Mouse (Mus musculus) hindbrain, embryonic 12.5 days (tissue): ENCODE measurements around the gene Ebf3. TPM values are rescaled to one million over a fixed set of nuclear protein-coding genes. Genes with fewer than 3 reads are reported as not detected.
A peak's percentile ranks its signal among the peaks of the same experiment; 100 is the strongest.

Experiments used
- ATAC-seq: fragments of 200-750 bp; cut with Nextera tagmentation; 2 replicates; pipeline ENCODE4 v1.8.0; 2017; ENCODE audit warnings: moderate TSS enrichment; ENCODE audit not compliant: low FRiP score
- H3K27ac ChIP-seq: fragments of 300-500 bp; sonication (generic); 2 replicates; pipeline ENCODE4 v1.5.1; 2016; ENCODE audit warnings: mild to moderate bottlenecking
- H3K27me3 ChIP-seq: fragments of 300-500 bp; sonication (generic); 2 replicates; pipeline ENCODE4 v1.6.1; 2016; ENCODE audit warnings: mild to moderate bottlenecking
- H3K36me3 ChIP-seq: fragments of 300-500 bp; sonication (generic); 2 replicates; pipeline ENCODE4 v1.6.1; 2016; ENCODE audit warnings: mild to moderate bottlenecking
- H3K4me1 ChIP-seq: fragments of 300-500 bp; sonication (generic); 2 replicates; pipeline ENCODE4 v1.6.1; 2016
- H3K4me2 ChIP-seq: fragments of 300-500 bp; sonication (generic); replicated peaks from 2 replicates; pipeline ENCODE4 v1.6.1; 2016; ENCODE audit warnings: mild to moderate bottlenecking
- H3K4me3 ChIP-seq: fragments of 300-500 bp; sonication (generic); 2 replicates; pipeline ENCODE4 v1.5.1; 2016; ENCODE audit warnings: mild to moderate bottlenecking
- H3K9ac ChIP-seq: fragments of 300-500 bp; sonication (generic); 2 replicates; pipeline ENCODE4 v1.6.1; 2016; ENCODE audit warnings: mild to moderate bottlenecking, moderate library complexity
- H3K9me3 ChIP-seq: fragments of 300-500 bp; sonication (generic); replicated peaks from 2 replicates; pipeline ENCODE4 v1.6.1; 2016; ENCODE audit warnings: mild to moderate bottlenecking
- WGBS: fragments of 180-500 bp; shearing (Covaris S2); methylation state at CpG from one replicate; pipeline ENCODE4 v1.1.7; 2016; 5-methylcytosine and 5-hydroxymethylcytosine counted together
- polyA plus RNA-seq: library from polyadenylated mRNA; unstranded; fragments of >200 nt; fragmentation: Nextera tagmentation; extraction: Ambion mirVana; gene quantifications from 2 replicates; pipeline ENCODE4 v1.2.1, GENCODE M21; 2016

The Ebf3 gene
- 23.0 and 23.4 TPM in 2 replicates for polyA plus RNA-seq

DNA sequence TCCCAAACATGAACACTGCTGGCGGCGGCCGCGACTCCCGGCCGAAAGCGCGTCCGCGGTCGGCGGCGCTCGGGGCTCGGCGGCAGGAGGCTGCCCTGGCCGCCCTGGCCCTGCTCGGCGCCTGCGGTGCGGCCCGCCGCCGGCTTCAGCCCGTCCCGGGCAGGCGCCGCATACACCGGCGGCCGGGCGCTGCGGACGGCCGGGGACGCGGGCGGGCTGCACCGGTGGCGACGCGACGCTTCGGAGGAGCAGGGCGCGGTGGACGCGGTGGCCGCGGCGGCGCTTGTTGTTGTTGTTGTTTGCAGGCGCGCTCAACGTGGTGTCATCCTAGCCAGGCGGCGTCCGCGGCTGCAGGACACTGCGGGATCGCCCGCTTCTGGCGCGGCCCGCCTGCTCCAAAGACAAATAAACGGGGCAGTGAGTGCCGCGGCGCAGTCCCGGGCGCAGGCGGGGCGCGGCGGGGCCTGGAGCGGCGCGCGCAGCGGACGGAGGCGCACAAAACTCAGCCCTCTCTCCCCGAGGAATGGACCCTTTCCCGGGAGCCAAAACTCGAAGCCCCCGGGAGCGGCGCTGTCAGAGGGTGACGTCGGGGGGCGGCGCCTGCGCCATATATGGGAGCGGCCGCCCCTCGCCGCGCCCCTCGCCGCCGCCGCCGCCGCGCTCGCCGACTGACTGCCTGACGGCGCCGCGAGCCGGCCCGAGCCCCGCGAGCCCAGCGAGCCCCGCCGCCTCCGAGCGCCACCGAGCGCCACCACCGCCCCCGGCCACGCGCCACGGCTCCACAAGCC lies at the start of gene Ebf3:
Ebf3 (minus strand) TSS at position 542 of the 788 bp plus-strand sequence.
- under 1% methylated on average over 80 of the region's 127 CpGs for WGBS
- Histone ChIP-seq H3K4me1 (peaks cover 59% of the 10 kb centered on the region), H3K27ac (peak within 1 kb of the TSS; percentile 99), H3K9me3 (no peaks in the 10 kb centered on the region), H3K36me3 (0 out of 2 replicates have a peak, but pooled peaks cover 3% of the 10 kb centered on the region), H3K9ac (peak within 1 kb of the TSS; percentile 97), H3K4me2 (peak within 1 kb of the TSS; percentile 89), H3K4me3 (peak within 1 kb of the TSS; percentile 91), H3K27me3 (peaks cover 40% of the 10 kb centered on the region)
- ATAC-seq = peak; percentile 75

DNA sequence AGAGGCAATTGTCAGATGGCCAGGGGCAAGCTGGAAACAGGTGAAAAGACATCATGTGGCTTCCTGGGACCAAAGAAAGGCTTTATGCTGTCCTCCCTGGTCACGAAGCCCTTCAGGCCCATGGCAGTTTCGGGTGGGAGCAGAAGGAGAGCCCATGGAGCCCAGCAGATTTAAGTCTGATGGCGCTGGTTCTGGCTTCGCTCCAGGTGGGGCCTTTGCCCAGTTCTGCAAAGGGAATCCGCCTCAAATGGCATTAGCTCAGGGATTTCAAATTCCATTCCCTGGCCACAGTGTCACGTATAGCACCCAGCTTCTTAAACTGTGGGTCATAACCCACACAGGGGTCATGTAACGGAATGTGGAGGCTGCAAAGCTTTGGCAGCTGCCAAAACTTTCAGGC lies 32.6 kb upstream of the Ebf3 start:
- no peaks in the 10 kb centered on the region for H3K27me3 ChIP-seq
- H3K4me2 ChIP-seq = no peak overlapping the region
- no peaks in the 10 kb centered on the region for H3K9me3 ChIP-seq
- no peaks in the 10 kb centered on the region for H3K36me3 ChIP-seq
- no peaks in the 10 kb centered on the region for H3K4me1 ChIP-seq
- no peak overlapping the region for H3K9ac ChIP-seq
- WGBS = 79% methylated on average over 7 of the region's 7 CpGs
- H3K27ac ChIP-seq = no peak overlapping the region
- no peak for ATAC-seq
- H3K4me3 ChIP-seq = no peak overlapping the region

DNA sequence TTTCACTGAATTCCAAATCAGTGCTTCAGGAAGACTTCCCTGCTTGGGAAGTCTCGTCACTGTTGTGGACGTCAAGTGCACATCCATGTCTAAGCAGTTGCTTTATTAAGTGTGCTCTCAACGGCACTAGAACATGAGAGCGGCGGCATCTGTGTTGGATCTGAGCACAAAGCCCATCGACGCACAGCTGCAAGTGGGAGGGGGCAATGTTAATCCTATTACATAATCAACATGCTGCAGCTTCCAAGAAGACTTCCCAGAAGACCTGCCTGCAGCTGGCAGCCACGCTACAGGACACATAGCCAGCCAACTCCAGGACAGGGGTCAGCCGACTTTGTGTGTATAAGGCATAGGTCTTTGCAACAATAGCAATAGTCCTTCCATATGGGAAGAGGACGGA lies 31.8 kb upstream of the Ebf3 start:
- Histone ChIP-seq H3K9me3 (no peaks in the 10 kb centered on the region), H3K9ac (no peak overlapping the region), H3K27me3 (no peaks in the 10 kb centered on the region), H3K4me1 (no peaks in the 10 kb centered on the region), H3K36me3 (no peaks in the 10 kb centered on the region), H3K4me3 (no peak overlapping the region), H3K27ac (no peak overlapping the region), H3K4me2 (no peak overlapping the region)
- 73% methylated on average over 10 of the region's 10 CpGs for WGBS
- no peak for ATAC-seq

DNA sequence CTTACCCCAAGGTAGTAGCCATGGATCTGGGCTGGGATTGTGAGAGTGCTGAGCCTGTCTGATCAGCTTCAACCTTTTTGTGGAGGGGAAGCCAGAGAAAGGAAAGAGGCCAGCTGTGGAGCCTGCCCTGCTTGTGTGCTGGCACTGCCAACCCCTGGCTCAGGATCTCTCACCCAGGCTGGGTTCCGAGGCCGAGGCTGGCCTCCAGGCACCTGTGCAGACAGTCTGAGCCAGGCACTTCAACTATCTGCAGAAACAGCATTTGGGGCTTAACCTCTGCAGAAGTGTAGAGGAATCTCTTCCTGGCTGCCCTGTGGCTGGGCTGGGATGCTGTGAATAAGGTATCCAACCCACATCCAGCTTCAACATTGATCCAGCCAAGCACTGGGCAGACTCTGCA lies 19.7 kb upstream of the Ebf3 start:
- Histone ChIP-seq H3K27me3 (peaks cover 8% of the 10 kb centered on the region; the same call in 1 of the 2 replicates), H3K4me1 (no peaks in the 10 kb centered on the region), H3K9ac (no peak overlapping the region), H3K4me3 (no peak overlapping the region), H3K4me2 (no peak overlapping the region), H3K9me3 (no peaks in the 10 kb centered on the region), H3K27ac (no peak overlapping the region), H3K36me3 (no peaks in the 10 kb centered on the region)
- 83% methylated on average over 2 of the region's 2 CpGs for WGBS
- ATAC-seq = no peak

DNA sequence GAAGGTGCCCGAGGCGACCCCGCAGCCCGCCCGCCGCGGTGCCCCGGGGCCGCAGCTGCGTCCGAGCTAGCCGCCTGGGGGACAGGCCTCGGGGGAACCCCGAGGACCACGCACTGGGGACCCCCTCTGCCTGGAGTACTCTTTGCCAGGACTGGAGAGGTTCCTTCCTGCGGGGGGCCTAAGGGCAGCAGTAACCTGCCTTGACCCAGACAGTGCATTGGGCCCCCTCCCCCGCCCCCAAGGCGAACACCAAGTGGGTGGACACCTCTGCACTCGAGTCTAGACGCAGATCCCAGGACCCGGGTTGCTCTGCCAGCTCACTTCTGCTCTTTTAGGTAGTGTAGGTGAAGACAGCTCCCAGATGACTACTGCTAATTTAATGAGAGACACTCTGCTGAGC lies 8.7 kb upstream of the Ebf3 start:
- H3K36me3 ChIP-seq = no peaks in the 10 kb centered on the region
- peak overlapping the region; percentile 83 for H3K4me2 ChIP-seq
- H3K4me1 ChIP-seq = peaks cover 46% of the 10 kb centered on the region
- WGBS = 2% methylated on average over 21 of the region's 21 CpGs
- ATAC-seq = no peak
- no peak overlapping the region for H3K27ac ChIP-seq
- H3K27me3 ChIP-seq = peaks cover 75% of the 10 kb centered on the region
- no peaks in the 10 kb centered on the region for H3K9me3 ChIP-seq
- H3K4me3 ChIP-seq = peak overlapping the region; percentile 54
- H3K9ac ChIP-seq = peak overlapping the region; percentile 68

DNA sequence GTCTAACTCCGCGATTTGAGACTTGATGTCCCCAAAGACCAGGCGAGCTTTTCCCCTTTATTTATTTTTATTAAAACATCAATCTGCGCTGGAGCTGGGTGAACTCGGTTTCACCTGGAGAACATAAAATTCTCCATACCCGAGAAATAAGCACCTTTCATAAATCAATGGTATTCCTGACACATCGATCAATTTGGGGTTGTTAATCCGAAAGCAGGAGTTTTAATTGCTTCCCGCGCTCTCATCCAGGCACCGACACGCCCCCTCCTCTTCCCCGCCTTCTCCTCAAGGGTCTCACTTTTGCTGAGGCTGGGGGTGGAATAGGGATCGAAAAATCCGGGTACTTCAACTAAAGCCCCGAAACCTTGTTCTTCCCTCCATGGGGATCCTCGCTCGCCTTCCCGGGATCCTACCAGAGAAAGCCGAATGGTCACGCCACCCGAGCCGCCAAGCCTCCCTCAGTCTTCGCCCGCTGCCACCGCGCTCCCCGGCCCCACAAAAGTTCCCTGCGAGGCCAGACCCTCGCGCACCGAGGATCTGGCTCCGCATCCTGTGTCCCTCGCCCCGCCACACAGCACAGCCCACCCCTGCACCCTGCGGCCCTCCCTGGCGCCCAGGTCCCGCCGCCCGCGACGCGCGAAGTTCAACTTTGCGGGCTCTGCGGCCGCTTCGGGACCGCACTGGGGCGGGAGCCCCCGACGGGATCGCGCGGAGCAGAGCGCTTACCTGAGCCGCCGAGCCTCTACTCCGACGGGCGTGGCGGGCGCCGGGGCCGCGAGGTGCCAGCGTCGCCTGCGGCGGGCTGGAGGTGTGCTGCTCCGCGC lies 7.9 kb upstream of the Ebf3 start:
- peaks cover 53% of the 10 kb centered on the region for H3K4me1 ChIP-seq
- no peaks in the 10 kb centered on the region for H3K36me3 ChIP-seq
- ATAC-seq = no peak
- peak overlapping the region; percentile 54 for H3K4me3 ChIP-seq
- H3K27ac ChIP-seq = peak overlapping the region; percentile 17; the same call in 1 of the 2 replicates
- H3K4me2 ChIP-seq = peak overlapping the region; percentile 83
- H3K27me3 ChIP-seq = peaks cover 80% of the 10 kb centered on the region
- peak overlapping the region; percentile 68 for H3K9ac ChIP-seq
- 1% methylated on average over 65 of the region's 72 CpGs for WGBS
- H3K9me3 ChIP-seq = no peaks in the 10 kb centered on the region

DNA sequence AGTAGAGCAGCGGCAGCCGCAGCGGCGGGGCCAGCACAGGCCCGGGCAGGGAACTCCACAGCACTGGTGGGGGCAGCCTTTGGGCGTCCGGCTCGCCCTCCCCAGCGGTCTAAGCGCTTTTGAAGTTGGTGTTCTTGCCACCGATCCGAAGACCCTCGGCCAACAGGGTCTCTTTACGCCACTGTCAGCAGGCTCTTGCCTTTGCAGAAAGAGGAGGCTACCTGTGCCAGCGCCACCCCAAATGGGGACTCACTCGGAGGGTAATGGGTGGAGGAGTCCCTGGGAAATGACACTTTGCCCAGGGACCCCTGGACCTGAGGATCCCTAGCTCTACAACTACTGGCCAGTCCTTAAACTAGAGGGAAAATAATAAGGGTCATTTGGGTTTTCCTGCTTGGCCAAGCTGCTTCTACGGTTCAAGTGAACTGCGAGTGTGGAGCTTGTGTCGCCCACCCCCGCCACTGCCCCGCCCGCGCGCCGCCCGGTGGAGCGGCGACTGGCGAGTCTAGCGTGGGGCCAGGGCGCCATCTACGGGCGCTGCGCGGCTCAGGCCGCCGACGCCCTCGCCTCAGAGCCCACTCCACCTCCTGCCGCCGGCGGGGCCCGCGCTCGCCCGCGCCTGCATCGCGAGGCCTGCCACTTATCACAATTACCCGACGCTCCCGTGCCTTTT lies 7.0 kb upstream of the Ebf3 start:
- Histone ChIP-seq H3K27me3 (peaks cover 79% of the 10 kb centered on the region), H3K4me2 (peak overlapping the region; percentile 83), H3K36me3 (no peaks in the 10 kb centered on the region), H3K9ac (peak overlapping the region; percentile 45), H3K9me3 (no peaks in the 10 kb centered on the region), H3K4me1 (peaks cover 62% of the 10 kb centered on the region), H3K4me3 (peak overlapping the region; percentile 54), H3K27ac (0 out of 2 replicates have a peak overlapping the region, but pooled peaks have one; percentile 30)
- under 1% methylated on average over 52 of the region's 52 CpGs for WGBS
- ATAC-seq = peak; percentile 55

DNA sequence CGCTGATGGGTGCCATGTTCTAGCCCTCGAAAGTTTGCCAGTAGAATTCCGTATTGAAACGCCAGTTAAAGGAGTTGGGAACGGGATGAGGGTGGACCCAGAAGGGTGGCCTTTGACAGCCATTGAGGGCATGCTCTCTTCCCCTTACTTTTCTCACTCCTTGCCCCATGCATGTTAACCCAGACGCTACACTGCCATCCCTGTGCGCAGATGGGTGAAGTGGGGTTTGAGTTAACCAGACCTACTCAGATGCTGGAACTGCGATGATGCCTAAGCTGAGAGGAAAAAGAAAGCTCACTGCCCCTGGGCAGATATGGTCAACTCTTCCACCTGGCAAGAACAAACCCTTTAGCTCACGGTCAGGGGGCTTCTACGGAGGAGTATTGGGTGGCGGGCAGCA lies 6.1 kb upstream of the Ebf3 start:
- peak overlapping the region; percentile 83 for H3K4me2 ChIP-seq
- no peaks in the 10 kb centered on the region for H3K9me3 ChIP-seq
- H3K36me3 ChIP-seq = no peaks in the 10 kb centered on the region
- WGBS = 2% methylated on average over 11 of the region's 11 CpGs
- no peak overlapping the region for H3K27ac ChIP-seq
- peaks cover 77% of the 10 kb centered on the region for H3K27me3 ChIP-seq
- peaks cover 71% of the 10 kb centered on the region for H3K4me1 ChIP-seq
- ATAC-seq = no peak
- H3K4me3 ChIP-seq = 0 out of 2 replicates have a peak overlapping the region, but pooled peaks have one; percentile 54
- 0 out of 2 replicates have a peak overlapping the region, but pooled peaks have one; percentile 10 for H3K9ac ChIP-seq

DNA sequence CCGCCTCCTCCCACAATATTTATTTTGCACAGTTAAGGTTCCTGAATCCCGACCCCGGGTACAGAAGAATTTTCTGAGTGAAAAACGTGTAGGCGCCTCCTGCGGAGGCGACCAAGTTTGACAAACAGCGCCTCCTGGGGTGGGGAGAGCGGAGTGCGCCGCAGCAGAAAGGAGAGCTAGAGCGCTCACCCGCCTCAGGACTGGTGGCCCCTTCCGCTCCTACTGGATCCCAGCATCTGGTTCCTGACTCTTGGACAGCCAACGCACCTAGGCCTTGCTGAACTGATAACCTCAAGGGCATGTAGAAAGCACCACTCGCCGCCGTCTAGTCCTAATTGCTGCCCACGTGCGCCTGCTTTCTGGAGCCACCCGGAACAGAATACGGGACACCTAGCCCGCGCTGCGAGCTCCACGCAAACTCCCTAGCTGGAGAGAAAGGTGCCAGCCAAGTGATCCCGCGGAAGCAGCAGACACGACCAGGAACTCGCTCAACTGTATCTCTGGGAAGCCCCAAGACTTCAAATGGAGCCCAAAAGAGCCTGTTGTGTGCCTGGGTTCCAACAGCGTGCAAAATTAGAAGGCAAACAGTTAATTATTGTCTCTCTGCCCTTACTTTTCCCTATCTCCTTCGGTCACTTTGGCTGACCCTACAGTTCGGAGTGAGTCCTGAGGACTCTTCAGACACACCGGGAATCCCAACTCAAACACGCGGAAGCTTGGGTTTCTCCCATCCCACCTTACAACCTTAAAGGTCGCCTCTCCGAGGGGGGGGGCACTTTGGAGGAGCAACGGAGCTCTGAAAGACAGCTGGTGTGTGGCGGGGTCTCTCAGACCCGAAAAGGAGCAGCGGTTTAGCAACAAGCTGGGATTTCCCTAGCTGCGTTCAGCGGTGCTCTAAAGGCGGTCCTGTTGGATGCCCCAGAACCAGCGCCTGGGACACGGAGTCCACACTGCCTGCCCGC lies 5.0 kb upstream of the Ebf3 start:
- peaks cover 78% of the 10 kb centered on the region for H3K4me1 ChIP-seq
- no peak for ATAC-seq
- H3K4me3 ChIP-seq = peak overlapping the region; percentile 91
- H3K9ac ChIP-seq = peak overlapping the region; percentile 15; the same call in 1 of the 2 replicates
- WGBS = under 1% methylated on average over 48 of the region's 48 CpGs
- no peaks in the 10 kb centered on the region for H3K9me3 ChIP-seq
- no peak overlapping the region for H3K27ac ChIP-seq
- peak overlapping the region; percentile 89 for H3K4me2 ChIP-seq
- no peaks in the 10 kb centered on the region for H3K36me3 ChIP-seq
- peaks cover 76% of the 10 kb centered on the region for H3K27me3 ChIP-seq

DNA sequence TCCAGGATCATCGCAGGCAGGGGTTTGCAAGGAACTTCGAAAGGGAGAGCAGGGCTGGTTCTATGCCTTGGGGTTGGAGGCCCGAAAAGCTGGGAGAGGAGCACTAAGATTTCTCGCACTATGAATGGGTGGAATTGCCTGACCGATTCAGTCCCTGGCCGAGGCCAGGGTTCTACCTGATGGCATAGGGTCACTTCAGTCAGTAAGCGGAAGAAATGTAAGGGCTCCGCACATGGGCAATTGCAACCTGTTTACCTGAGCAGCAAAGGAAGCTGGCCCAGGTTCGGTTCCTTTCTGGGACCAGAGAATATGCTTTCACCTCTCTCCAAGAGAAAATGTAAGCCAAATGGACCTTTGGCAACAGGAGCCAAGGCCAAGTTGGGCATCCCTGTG lies 4.1 kb upstream of the Ebf3 start:
- 4% methylated on average over 9 of the region's 9 CpGs for WGBS
- Histone ChIP-seq H3K4me3 (peak overlapping the region; percentile 91; the same call in 1 of the 2 replicates), H3K27me3 (peaks cover 68% of the 10 kb centered on the region), H3K9me3 (no peaks in the 10 kb centered on the region), H3K4me1 (peaks cover 78% of the 10 kb centered on the region), H3K4me2 (peak overlapping the region; percentile 89), H3K27ac (peak overlapping the region; percentile 99; the same call in 1 of the 2 replicates), H3K9ac (peak overlapping the region; percentile 60; the same call in 1 of the 2 replicates), H3K36me3 (no peaks in the 10 kb centered on the region)
- ATAC-seq = no peak
